Mouse (Mus musculus) frontal cortex, postnatal 25 days (tissue): ENCODE data around the gene Serpinb9b.
"Not testable (repeated sequence)": the region's sequence is repeated elsewhere in the genome, so short reads cannot be mapped to it uniquely, and the experiment has no call there.

Experiments
- DNase-seq, 2 experiments: peaks; one replicate each; pipeline ENCODE4 v3.0.0; 2022; ENCODE audit warnings: low spot score in 2 of 2

Gene Serpinb9b

DNA sequence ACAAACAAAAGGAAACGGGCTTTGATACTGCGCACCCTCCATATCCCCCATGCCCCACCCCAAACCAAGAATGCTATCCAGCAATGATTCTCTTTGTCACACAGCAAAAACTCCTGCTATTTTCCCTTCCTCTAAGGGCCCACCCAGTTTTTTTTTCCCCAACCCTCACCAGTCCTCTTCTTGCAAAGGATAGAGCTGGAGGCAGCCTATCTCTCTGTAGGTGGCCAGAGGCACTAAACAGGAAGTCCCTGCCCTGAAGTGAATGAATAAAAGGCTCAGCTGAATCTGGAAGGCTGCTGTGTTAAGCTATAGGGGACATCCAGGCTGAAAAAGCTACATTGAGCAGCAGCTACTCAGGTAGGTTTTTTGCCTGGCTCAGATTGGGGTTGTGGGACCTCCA is at the start of gene Serpinb9b:
Gene Serpinb9b, plus strand, starts transcription at position 173 of the 400 bp plus-strand sequence.
- no peak for DNase-seq

DNA sequence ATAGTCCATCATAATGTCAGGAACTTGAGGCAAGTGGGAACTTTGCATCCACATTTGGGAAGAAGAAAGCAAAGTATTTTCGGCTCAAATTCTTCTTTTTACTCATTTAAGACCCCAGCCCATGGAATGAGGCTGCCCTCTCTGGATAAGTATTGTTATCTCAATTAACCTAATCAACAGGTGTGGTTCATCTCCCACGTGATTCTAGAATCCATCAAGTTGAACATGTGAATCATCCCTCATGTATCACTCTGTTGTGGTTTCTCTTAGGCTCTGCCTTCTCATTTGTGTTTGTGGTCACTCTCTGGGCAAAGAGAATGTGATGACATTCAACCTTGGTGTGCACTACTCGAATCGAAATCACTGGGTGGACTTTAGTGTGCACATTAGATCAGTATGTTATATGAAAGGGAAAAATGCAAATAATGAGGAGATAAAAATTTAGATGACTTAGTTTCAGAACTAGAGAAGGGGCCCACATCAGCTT is 44.6 kb upstream of the Serpinb9b start:
- no peak for DNase-seq

DNA sequence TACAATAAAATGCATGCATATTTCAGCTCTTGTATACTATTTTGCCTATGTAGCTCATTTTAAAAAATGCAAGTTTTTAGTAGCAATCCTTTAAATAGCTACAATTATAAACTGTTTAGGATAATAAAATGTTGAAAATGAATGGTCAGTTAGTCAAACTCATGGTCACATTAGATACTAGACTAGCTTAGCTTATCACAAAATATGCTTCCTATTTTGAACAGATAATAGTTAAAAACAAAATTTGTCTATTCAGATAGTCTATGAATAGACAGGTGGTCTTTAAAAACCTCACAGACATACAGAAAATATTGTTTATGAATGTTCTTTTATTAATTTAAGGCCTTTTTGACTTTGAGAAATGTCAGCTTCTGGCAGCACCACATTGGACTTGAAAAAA is 41.0 kb upstream of the Serpinb9b start:
- DNase-seq = no peak

DNA sequence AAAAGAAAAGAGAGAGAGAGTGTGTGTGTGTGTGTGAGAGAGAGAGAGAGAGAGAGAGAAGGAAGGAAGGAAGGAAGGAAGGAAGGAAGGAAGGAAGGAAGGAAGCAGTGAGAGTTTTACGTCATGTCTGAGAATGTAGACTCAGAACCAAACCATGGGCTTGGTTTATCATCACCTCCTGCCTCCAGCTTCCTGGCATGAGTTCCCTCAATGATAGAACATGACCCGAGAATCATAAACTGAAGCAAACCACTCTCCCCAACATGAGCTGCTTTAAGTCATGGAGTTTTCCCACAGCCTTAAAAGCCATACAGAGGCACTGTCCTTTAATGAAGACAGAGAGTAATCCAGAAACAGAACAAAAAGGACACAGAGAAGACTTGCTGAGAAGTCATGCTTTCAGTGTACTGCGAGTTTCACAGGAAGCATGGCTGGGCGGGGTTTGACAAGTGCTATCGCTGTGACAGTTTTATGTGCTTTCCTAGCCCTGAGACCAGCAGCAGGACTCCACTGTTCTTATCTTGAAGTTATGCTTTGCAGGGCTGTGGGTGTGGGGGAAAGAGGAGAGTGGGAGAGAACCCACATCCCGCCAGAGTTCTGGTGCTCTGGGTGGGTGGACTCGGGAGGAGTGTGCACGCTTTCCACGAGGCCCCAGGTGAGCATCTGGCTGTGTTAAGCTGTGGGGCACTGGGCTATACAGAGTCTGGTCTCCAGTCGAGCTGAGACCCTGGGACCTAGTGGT is 33.9 kb upstream of the Serpinb9b start:
- no peak for DNase-seq

DNA sequence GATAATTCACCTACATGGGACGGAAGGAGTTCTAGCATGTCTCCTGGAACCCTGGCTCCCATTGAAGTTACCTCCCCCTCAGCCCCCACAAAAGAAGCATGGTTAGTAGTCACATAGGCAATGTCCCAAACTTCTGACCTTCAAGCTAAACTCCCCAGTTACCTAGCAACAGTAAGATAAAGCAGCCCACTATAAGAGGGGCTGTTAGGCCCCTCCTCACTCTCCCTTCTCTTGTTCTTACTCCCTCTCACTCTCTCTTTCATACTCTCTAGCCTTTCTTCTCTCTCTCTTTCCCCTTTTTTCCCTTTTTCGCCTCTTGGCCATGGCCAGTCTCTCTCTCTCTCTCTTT is 33.3 kb upstream of the Serpinb9b start:
- no peak for DNase-seq

DNA sequence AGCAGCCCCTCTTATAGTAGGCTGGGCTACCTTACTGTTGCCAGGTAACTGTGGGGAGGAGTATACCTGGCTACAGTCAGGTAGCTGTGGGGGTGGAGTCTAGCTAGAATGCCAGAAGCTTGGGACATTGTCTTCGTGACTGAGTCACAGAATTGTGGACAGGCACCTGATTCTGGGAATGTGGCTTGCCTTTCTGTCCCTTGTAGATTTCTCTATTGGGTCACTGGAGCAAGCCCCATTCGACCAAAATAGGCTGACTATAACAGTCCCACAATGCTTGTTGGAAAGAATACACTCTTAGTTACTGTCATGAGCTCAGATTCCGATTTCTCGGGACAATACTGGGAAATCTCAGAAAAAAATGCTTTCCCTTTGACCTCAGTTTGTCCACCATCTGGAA is 32.2 kb upstream of the Serpinb9b start:
- DNase-seq = no peak

DNA sequence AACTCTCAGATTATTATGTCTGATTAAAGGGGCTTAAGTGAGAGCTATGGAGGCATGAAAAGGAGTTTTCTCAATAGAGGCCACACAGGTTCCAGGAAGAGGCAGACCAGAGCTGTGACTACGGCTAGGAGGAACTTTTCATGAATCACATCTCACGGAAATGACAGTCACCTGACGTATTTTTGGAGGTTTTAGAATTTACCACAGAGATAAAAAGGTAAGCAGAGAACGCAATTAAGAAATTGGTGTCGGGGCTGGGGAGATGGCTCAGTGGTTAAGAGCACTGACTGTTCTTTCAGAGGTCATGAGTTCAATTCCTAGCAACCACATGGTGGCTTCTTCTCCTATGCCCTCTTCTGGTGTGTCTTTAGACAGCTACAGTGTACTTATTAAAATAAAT is 25.9 kb upstream of the Serpinb9b start:
- no peak for DNase-seq

DNA sequence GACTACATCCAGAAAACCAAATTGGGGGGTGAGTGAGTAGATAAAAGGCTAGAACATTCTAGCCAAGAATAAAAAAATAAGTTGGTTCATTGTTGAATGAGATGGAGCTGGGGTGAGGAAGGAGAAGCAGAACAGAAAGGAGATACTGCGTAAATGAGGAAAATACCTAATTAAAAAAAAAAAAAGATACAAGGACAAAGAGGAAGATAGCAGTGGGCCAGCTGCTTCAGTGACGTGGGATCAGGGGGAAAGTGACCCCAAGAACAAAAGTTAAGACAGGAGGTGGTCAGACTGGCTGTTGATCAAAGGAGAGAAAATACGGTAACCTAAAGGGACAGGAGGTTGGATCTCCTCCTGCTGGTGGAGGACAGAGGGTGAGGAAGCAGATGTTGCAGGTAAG is 24.3 kb upstream of the Serpinb9b start, which contains the start of gene Serpinb9:
Gene Serpinb9, plus strand, starts transcription at position 301 of the 400 bp plus-strand sequence.
- no peak for DNase-seq

DNA sequence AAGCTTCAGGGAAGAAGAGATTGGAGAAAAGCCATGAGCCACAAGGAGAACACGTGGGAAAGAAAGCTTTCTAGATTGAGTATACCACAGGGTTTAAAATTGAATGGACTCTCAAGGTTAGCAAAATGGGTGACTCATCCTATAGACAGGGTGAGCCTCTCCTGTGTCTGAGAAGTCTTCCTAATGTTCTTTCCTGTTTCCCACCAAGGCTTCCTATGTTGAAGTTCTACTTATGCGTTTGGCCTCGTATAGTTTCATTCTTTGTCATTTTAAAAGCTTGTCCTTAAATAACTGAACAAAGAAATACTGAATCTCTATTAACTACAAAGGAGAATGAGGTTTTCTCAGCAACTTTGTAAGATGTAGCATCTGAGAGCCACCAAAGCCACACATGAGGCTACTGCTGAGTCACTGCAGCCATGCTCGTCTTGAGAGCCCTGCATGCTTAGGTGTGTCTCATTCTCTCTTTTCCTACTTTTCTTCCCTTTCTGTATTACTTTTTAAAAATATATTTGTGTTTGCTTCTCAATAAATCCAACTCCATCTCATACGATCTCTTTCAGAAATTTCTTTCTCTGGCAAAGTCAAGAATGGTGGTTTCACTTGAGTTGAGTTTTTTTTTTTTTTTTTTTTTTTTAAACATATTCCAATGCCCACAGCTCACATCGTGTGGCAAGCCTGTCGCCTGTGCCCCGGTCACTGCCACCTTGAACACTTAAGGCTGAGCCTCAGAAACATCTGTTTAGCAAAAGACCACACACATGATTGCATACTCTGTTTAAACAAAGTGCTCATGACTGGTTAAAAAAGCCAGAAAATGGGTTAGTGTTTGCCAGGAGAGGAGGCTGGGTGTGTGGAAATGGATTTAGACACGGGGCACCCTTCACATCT is 23.4 kb upstream of the Serpinb9b start:
- DNase-seq = no peak

DNA sequence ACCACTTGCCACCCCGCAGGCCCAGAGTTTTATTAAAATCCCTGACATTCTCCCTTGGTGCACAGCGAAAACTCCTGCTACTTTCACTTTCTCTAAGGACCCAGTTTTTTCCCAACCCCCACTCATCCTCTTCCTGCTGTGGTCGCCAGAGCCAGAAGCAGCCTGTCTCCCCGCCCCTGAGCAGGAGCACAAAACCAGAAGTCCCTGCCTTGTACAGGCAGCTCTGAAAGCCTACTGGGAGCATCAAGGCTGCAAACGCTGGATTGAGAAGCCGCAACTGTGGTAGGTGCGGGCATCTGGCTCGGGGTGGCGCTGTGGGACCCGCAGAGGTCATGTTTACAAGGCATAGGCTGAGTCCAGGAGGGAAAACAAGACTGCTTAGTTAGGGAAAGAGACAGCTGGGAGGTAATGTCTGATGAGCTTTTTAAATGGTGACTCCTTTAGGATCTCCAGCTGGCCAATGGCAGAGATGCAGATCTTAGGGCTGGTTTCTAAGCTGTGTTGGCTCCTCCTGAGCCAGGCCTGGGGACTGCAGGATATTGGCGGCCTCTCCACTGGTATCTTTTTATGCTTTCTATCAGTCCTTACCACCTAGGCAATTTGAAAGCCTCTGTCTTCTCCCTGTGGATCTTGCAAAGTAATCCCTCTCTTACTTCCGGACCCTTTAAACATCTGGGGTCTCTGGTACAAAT is 22.7 kb upstream of the Serpinb9b start:
- peak; percentile 67 to 76 for DNase-seq

DNA sequence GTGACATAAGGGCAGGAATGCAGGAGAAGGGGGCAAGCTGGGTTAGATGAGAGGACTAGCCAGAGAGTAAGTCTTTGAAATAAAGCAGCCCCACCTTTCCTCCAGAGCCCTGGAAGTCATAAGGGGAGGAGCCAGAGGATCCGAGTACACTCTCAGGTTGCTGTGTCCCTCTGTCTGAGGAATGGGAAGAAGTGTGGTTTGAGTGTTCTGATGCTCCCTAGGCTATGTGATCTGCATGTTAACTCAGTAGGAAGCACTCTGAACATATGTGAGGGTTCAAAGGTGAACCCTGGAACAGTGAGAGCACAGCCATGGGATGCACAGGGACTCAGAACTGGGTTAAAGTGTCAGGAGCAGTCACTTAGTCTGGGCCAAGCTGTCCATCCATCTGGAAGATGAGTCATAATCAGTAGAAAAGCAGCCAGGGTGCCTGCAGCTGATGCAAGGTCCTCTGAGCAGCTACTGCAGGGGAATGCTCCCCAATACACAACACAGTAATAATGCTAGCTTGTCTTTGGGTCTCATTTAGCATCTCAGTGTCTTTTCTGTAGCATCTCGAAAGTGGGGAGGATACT is 21.6 kb upstream of the Serpinb9b start:
- DNase-seq = no peak

DNA sequence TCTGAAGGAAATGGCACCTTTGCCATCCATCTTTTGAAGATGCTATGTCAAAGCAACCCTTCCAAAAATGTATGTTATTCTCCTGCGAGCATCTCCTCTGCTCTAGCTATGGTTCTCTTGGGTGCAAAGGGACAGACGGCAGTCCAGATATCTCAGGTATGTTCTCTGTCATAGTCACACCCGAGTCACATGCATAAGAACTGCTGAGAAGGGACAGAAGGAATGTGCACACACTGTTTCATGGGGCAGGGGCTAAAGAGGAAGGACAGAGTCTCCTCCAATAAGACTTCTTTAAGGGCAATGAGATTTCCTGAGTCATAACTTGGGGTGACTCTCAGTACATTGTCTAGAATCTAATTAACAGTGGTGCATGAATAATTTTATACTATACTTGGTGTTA is 20.7 kb upstream of the Serpinb9b start:
- no peak for DNase-seq

DNA sequence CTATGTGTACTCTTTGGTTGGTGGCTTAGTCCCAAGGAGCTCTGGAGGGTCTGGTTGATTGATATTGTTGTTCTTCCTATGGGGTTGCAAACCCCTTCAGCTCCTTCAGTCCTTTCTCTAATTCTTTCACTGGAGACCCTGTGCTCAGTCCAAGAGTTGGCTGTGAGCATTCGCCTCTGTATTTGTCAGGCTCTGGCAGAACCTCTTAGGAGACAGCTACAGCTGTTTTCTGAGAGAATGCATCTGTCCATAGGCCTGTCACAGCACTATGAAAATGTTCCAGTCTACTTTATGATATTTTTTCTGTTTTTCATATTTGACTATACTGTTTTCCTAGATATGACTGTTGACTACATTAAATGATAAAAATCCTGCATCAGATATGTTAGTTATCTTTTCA is 14.8 kb upstream of the Serpinb9b start:
- no peak for DNase-seq

DNA sequence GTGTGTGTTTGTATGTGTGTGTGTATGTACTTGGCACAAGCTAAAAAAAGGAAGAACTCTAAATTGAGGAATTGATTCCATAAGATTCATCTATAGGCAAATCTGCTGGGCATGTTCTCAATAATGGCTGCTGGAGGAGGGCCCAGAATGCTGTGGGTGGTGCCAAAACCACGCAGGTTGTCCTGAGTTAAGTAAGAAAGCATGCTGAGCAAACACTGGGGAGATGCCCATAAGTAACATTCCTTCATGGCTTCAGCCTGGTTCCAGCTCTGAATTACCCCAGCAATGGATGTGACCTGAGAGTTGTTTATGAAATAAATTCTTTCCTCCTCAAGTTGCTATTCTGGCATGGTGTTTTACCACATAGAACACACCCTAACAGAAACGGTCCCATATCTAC is 13.9 kb upstream of the Serpinb9b start:
- DNase-seq = no peak

DNA sequence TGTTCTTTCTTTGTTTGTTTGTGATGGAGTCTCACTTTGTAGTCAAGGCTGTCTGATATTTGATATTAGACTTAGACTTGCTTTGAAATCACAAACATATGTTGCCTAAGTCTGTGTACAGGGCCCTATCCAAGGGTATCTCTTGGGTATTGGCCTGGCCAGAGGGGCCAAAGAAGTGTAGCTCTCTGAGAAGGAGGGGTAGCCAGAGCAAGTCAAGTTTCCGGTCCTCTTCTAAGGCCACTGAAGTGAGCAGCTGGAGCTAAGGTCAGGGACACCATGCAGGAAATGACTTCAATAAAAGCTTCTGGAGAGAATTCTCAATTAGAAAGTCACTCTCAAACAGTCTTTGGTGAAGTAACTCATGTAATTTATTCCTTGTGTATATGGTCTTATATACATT is 4.8 kb upstream of the Serpinb9b start:
- DNase-seq = no peak

DNA sequence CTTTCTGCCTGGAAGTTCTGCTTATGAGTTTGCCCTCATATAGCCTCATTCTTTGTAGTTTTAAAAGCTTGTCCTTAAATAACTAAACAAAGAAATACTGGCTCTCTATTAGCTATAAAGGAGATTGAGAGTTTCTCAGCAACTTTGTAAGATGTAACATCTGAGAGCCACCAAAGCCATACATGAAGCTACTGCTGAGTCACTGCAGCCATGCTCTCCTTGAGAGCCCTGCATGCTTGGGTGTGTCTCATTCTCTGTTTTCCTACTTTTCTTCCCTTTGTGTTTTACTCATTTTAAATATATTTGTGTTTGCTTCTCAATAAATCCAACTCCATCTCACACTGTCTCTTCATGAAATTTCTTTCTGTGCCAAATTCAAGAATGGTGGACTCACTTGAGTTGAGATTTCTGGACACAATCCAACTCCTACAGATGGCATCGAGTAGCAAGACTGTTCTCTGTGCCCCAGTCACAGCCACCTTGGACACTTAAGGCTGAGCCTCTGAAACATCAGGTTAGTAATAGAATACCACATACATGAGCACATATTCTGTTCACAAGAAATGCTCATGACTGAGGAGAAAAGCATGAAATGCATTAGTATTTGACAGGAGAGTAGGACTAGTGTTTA is 674 bp upstream of the Serpinb9b start:
- DNase-seq = no peak

DNA sequence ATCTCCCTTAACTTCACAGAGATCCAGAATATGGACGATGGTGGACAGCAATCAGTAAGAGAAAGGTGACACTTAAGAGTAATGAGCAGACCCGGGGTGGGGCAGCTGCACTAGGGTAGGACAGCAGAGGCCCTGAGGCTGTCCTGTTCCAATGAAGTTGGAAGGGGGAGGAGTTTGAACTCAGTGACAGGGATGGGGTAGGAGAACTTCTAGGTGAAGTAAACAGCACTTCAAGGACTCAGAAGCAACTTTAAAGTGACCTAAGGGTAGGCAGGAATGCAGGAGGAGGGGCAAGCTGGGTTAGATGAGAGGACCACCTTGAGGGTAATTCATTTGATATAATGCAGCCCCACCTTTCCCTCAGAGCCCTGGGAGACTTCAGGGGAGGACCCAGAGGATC is 930 bp downstream of the Serpinb9b start:
- DNase-seq = no peak

DNA sequence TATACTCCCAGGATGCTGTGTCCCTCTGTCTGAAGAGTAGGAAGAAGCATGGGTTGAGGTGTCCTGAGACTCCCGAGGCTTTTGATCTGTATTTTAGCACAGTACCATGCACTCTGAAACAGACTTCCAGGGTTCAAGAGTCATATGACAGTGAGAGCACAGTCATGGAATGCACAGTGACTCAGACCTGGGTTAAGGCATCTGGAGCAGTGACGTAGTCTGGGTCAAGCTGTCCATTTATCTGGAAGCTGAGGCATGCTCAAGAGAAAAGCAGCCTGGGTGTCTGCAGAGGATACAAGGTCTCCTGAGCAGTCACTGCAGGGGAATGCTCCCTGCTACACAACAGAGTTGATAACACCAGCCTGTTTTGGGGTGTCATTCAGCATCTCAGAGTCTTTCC is 1.3 kb downstream of the Serpinb9b start:
- DNase-seq = no peak

DNA sequence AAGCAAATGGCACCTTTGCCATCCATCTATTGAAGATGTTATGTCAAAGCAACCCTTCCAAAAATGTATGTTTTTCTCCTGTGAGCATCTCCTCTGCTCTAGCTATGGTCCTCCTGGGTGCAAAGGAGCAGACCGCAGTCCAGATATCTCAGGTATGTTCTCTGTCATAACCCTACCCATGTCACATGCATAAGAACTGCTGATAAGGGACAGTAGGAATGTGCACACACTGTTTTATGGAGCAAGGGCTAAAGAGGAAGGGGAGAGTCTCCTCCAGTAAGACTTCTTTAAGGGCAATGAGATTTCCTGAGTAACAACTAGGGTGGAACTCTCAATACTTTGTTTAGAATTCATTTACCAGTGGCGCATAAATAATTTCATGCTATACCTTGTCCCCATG is 2.3 kb downstream of the Serpinb9b start:
- not testable (repeated sequence) for DNase-seq

DNA sequence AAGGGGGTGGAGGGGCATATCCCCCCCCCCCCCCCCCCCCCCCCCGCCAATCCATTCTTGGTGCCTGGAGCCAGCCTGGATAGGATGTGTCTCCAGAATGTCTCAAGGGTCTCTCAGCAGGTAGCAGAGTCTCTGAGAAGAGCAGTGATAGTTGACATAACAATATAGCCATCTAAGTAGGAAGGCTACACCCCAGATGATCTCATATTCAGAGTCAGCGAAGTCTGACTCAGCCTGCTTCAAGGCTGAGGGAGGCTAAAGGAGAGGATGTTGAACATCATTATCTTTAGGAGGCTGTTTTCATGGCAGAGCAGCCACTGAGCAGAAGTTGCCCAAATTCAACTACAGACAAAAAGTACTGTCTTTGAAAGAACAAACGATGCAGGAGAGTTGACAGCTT is 3.1 kb downstream of the Serpinb9b start:
- no peak for DNase-seq

DNA sequence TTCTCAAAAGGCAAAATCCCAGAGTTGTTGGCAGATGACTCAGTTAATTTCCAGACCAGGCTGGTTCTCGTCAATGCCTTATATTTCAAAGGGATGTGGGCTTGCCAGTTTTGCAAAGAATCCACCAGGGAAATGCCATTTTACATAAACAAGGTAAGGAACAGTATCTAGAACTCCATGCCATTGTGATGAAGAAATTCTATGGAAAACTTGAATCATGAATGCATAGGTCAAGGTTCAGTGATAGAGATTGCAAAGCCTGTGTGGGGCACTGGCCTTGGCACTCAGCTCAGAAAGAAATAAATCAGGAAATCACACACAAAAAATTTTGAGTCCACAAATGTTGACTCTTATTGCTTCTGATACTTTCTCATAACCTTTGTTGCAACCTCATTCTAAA is 8.3 kb downstream of the Serpinb9b start:
- DNase-seq = no peak

DNA sequence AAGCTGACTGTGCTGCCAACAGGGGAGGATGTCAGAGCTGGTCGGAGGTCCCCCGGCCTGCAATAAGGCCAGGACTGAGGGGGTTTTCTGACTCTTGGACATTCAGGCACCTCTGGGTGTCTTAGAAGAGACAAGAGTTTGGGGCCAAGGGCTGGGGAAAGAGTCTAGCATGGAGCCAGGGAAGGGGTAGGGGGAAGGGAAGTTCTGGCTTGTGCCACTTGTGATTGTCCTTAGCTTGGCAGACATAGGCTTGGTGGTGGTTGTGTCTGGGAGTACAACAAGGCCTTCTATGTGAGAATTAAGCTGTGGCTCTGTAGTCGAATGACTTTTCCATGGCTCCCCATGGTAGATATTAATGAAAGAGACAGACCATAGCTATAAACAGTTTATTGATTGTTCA is 16.3 kb downstream of the Serpinb9b start:
- no peak for DNase-seq
